Mouse (Mus musculus) CH12.LX (cell line): ENCODE measurements around the gene Opcml.

Experiments used
- CHD2 ChIP-seq: IDR thresholded peaks from 2 replicates; pipeline ENCODE4 v1.6.1; 2011; ENCODE audit warnings: low read length, improper control_type of control experiment
- E2F4 ChIP-seq: IDR thresholded peaks from 2 replicates; pipeline ENCODE4 v1.6.1; 2011; ENCODE audit warnings: low read depth, low read length, improper control_type of control experiment; ENCODE audit not compliant: insufficient replicate concordance
- EP300 ChIP-seq: IDR thresholded peaks from 2 replicates; pipeline ENCODE4 v1.6.1; 2011; ENCODE audit warnings: low read length, improper control_type of control experiment
- MAX ChIP-seq: IDR thresholded peaks from 2 replicates; pipeline ENCODE4 v1.6.1; 2011; ENCODE audit warnings: low read length, improper control_type of control experiment
- USF1 ChIP-seq: IDR thresholded peaks from 2 replicates; pipeline ENCODE4 v1.6.1; 2014; ENCODE audit warnings: low read depth, mild to moderate bottlenecking, inconsistent platforms, low read length, improper control_type of control experiment
- USF2 ChIP-seq: conservative IDR thresholded peaks from 2 replicates; pipeline ENCODE4 v1.6.1; 2011; ENCODE audit warnings: low read depth, low read length, improper control_type of control experiment

DNA sequence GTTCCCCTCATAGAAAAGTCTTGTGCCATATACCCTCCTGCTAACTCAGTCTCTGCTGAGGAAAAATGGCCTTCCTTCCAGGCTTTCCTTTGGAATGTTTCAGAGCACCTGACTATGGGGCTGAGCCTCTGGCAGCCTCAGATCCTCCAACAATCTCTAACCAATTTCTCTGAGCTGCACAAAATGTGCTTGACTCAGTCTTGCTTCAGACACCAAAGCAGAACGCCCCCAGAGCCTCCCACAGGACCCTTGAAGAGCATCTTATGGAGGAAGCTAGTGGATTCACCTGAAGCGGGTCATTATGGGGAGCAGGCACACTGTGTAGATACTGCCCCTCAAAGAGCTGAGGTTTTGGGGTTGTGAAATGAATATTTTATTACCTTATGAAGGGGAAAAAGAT, 386.5 kb downstream of the Opcml start:
- TF ChIP-seq USF2 (no peak), CHD2 (no peak), MAX (no peak), E2F4 (no peak), EP300 (no peak), USF1 (no peak)
